In the genomic region with DNA sequence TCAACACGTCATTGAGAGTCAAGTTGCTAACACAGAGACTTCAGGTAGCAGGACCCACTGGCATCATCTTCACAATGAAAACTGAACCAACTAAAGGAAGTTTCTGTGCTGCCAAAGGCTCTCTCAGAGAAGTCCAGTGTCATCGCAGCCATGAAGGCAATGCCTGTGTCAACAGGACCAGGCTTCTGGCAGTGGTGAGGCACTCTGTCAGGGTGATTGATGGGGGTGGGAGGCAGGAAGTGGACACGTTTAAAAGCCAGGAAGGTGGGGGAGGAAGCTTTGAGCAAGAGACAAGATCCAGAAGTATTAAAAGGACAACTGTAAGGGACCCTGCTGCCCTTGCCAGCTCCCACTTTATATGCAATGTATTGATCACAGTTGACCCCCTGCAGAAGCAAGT, we compare ENCODE assay signal across 22 mouse cellular contexts.
DNase-seq lines count a peak whose midpoint lies in the region; ATAC-seq and TF ChIP-seq lines count a peak whose summit lies in the region.
"Had no signal": no experiment of that assay in that cellular context is flagged by ENCODE, and none has a peak within 500 bp of the region (broad histone marks: within the 10 kb centered on the region; RNA-seq: fewer than 3 reads in every experiment).

No protein-coding gene starts in this region.

- TF ChIP-seq POLR2A in lung, adult 2 months (IDR thresholded peaks at IDR 0.05; ENCODE audit: borderline replicate concordance, extremely low read depth, low read depth, low read length), result no peak

- H3K4me1 ChIP-seq in lung, embryonic 14.5 days (ENCODE audit: insufficient read depth), result no peaks in the 10 kb centered on the region
- no peaks in the 10 kb centered on the region for H3K4me1 ChIP-seq in lung, adult 2 months (ENCODE audit: control insufficient read depth, insufficient read depth, low read length)
- H3K4me1 ChIP-seq: heart, embryonic 12.5 days; hindbrain, embryonic 15.5 days; liver, embryonic 12.5 days had no signal

- no peak for TF ChIP-seq CTCF in lung, embryonic 14.5 days (IDR thresholded peaks at IDR 0.05; ENCODE audit: low read depth)
- TF ChIP-seq CTCF in lung, adult 2 months (IDR thresholded peaks at IDR 0.05; ENCODE audit: insufficient read depth, low read length), result no peak

- H3K27ac ChIP-seq in lung, embryonic 14.5 days (ENCODE audit: low read depth), result no peak overlapping the region
- H3K27ac ChIP-seq: embryonic facial prominence, embryonic 13.5 days; hindbrain, embryonic 15.5 days; liver, embryonic 12.5 days; macrophage; neural tube, embryonic 12.5 days had no signal

- no peak for ATAC-seq in lung, embryonic 14.5 days (ENCODE audit: insufficient read depth)
- no peak for ATAC-seq in megakaryocyte progenitor cell, adult 5-6 weeks (replicated peaks; ENCODE audit: poor library complexity)
- ATAC-seq in megakaryocyte-erythroid progenitor cell, adult 5-6 weeks (replicated peaks; ENCODE audit: low FRiP score, low TSS enrichment, poor library complexity, severe bottlenecking), result no peak
- ATAC-seq: CD4-positive, CD25-positive, alpha-beta regulatory T cell, adult 4 months; intestine, embryonic 16.5 days; liver, embryonic 12.5 days had no signal

- no peak overlapping the region for H3K4me3 ChIP-seq in lung, embryonic 14.5 days (ENCODE audit: low read depth, low read length)
- H3K4me3 ChIP-seq in lung, adult 2 months (replicated peaks; ENCODE audit: extremely low read depth, low read depth, low read length), result no peak overlapping the region
- H3K4me3 ChIP-seq: embryonic facial prominence, embryonic 13.5 days; heart, embryonic 12.5 days; hindbrain, embryonic 15.5 days; liver, embryonic 12.5 days; neural tube, embryonic 12.5 days had no signal

- WGBS in lung, embryonic 14.5 days, result 20% methylated on average over 3 of the region's 3 CpGs
- WGBS in lung, adult 2 months, result 21% methylated on average over 3 of the region's 3 CpGs

- no peak overlapping the region for H3K4me2 ChIP-seq in lung, embryonic 14.5 days
- H3K4me2 ChIP-seq: embryonic facial prominence, embryonic 13.5 days; heart, embryonic 12.5 days; hindbrain, embryonic 15.5 days; liver, embryonic 12.5 days; neural tube, embryonic 12.5 days had no signal

- H3K36me3 ChIP-seq in lung, embryonic 14.5 days (ENCODE audit: insufficient read depth), result no peaks in the 10 kb centered on the region
- H3K36me3 ChIP-seq: embryonic facial prominence, embryonic 13.5 days; G1E; heart, embryonic 12.5 days; hindbrain, embryonic 15.5 days; liver, embryonic 12.5 days; neural tube, embryonic 12.5 days had no signal

- peak; percentile 37 for DNase-seq in lung, embryonic 14.5 days
- DNase-seq in lung, adult 2 months, result no peak
- DNase-seq in embryo, embryonic 10.5 days (ENCODE audit: low spot score), result peak; percentile 40
- peak; percentile 46 for DNase-seq in kidney, postnatal 10 days
- peak; percentile 38 to 55 for DNase-seq in lung, postnatal 4 days
- DNase-seq: cerebellum, adult 11 months; cerebellum, postnatal 25 days; gastrocnemius, postnatal 14 days; layer of hippocampus, adult 9-11 months; right cerebral cortex, postnatal 4 days; thymus, postnatal 36 days had no signal

- no peaks in the 10 kb centered on the region for H3K27me3 ChIP-seq in lung, embryonic 14.5 days (ENCODE audit: insufficient read depth, low read length)
- H3K27me3 ChIP-seq: heart, embryonic 12.5 days; hindbrain, embryonic 15.5 days; liver, embryonic 12.5 days; neural tube, embryonic 12.5 days had no signal

- H3K9me3 ChIP-seq in lung, embryonic 14.5 days (ENCODE audit: low read depth, low read length), result no peaks in the 10 kb centered on the region
- H3K9me3 ChIP-seq: embryonic facial prominence, embryonic 13.5 days; G1E; heart, embryonic 12.5 days; hindbrain, embryonic 15.5 days; liver, embryonic 12.5 days; neural tube, embryonic 12.5 days had no signal

- no peak overlapping the region for H3K9ac ChIP-seq in lung, embryonic 14.5 days
- H3K9ac ChIP-seq: embryonic facial prominence, embryonic 13.5 days; heart, embryonic 12.5 days; hindbrain, embryonic 15.5 days; liver, embryonic 12.5 days; neural tube, embryonic 12.5 days had no signal
